Mouse (Mus musculus): ENCODE measurements around the gene Sh3gl3.

DNA sequence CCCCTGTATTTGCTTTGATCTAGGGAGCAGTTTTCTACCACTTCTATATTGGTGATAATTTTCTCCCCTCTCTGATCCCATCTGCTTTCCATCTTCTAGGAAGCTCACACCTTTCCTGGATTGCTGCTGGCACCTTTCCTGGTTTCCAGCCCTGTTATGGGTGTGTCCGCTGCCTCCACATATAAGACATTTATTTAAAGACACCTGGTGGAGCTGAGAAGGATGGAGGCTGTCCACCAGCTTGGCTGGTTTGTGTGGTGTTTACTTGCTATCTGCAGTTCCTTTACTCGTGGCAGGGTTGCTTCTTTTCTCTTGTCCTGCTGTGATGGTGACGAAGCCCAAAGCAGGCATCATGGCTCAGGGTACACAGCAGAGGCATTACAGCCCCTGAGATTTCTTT lies 71.1 kb downstream of the Sh3gl3 start:
- TF ChIP-seq POLR2A (IDR thresholded peaks at IDR 0.05; ENCODE audit: insufficient read depth, low read depth, low read length) = no peak
- TF ChIP-seq CTCF (IDR thresholded peaks at IDR 0.05; ENCODE audit: insufficient read depth, low read depth, low read length) = no peak
